Mouse (Mus musculus): ENCODE measurements around the gene Tspan13. TPM values are rescaled to one million over a fixed set of nuclear protein-coding genes. Genes with fewer than 3 reads are reported as not detected.

Gene Tspan13
- total RNA-seq, 2 experiments from 2014 or later, result 35.7 to 47.8 TPM

DNA sequence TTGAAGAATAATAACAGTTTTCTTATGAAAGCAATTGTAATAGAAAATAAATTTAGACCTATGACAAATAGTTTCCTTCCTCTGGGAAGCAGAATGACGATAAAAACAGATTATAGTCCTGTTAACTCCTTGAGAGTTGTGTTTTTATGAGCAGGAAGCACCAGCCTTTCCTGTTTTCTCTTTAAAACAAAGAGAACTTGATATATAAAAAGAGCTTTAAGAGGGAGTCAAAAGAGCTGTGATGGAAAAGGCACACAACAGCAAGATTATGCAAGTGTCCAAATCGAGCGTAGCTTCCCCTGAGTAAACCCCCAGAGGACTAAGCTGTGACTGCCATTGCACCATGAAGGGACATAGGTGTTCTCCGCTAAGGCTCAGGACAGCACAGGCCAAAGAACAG lies 9.9 kb downstream of the Tspan13 start:
- DNase-seq, result no peak

DNA sequence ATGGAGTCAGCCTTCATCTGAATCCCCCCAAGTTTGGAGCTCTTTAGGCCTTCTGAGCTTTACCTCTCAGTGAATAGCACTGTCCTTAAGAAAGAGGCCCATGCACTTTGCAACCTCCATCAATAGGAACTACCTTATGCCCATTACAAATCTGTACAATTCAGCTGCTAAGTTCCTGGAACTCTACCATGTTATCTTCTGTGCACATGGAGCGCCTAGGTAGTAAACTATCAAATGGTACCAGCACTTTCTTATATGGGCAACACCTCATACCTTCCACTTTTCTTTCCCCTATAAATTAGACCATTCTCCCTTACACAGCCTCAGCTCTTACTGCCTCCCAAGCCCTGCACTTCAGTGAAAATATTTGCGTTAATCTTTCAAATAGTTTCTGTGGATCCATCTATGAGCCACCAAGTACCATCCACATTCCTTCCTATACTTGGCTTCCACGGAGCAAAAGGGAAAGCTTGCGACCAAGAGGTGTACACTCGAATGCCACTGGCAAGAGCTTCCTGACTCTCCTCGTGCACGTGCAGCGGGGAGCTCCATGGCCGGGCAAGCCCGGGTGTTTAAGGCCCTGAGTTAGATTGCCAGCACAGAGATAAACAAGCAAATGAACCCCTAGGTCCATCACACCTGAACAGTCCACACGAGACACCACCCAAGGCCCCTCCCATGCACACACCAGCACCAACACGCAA lies 11.5 kb downstream of the Tspan13 start:
- DNase-seq, result no peak

- no peak for DNase-seq
These were observed 12.6 kb downstream of the Tspan13 start for GRCm38 (mm10) chr12:36029687-36030086.

- no peak for DNase-seq
These were observed 13.2 kb downstream of the Tspan13 start for GRCm38 (mm10) chr12:36028968-36029645.

- DNase-seq, result no peak
These were observed 15.1 kb downstream of the Tspan13 start for GRCm38 (mm10) chr12:36027171-36027570.

GRCm38 (mm10) chr12:36026126-36026525 lies 16.2 kb downstream of the Tspan13 start:
- no peak for DNase-seq

DNA sequence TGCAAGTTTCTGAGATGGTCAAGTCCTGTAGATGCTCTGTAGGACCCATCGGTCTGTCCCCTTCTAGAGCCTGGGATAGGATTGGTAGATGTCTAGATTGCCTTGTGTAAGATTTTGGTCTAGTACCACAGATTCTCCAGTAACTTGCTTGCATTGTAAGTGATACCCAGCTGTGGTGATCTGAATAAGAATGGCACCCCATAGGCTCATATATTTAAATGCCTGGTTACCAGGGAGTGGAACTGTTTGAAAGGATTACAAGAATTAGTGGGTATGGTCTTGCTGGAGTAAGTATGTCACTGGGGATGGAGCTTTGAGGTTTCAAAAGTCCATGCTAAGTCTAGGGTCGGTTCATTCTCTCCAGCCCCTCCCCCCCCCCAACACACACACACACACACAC lies 21.6 kb downstream of the Tspan13 start:
- no peak for DNase-seq

DNA sequence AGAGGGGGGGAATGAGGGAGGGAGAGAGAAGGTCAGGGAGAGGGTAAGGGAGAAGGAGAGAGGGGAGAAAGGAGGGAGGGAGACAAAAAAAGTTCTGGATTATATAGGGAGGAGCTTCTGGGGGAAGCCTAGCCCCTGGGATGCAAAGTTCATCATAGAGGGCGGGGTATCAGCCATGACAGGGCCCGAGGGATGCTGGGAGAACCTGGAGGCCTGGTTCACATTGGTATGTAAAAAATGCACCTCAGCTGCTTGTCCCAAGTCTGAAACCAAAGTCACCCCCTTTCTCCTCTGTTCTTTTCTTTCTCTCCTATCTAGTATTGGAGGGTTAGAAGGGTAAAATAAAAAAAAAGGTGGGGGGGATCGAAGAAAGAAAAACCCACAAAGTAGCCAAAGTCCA lies 22.2 kb downstream of the Tspan13 start:
- DNase-seq, result no peak

DNA sequence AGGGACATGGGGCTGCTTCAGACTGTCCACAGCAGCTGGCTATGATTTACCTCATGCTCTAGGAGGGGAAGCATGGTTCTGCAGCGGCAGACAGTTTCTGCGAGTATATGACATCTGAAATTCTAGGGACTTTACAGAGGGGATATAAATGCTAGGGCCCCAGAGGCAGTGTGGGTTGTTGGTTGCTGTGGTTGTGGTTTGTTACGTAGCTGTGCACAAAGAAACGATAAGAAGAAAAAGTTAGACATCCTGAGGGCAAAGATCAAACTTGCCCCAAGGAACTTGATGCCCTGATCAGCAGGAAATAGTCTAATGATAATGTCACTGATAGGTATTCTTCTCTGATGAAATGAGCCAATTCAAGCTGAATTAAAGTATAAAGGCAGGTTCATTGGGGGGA lies 22.7 kb downstream of the Tspan13 start:
- DNase-seq, result no peak

DNA sequence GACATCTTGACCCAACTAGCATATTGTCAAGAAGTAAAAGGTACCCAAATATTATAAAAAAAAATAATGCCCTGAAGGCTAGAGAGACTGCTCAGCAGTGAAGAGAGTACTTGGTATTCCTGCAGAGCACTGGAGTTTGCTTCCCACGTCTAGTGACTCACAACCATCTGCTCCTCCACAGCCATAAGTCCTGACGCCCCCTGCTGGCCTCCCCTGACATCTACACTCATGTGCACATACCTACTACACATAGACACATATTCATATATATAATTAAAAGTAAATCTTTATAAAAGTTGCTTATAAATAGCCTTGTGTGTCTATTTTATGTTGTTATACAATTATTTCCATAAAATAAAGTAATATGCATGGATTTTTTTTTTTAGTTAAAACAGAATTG lies 24.5 kb downstream of the Tspan13 start:
- no peak for DNase-seq

- DNase-seq, result no peak
These were observed 28.9 kb downstream of the Tspan13 start for GRCm38 (mm10) chr12:36013216-36013910.

DNA sequence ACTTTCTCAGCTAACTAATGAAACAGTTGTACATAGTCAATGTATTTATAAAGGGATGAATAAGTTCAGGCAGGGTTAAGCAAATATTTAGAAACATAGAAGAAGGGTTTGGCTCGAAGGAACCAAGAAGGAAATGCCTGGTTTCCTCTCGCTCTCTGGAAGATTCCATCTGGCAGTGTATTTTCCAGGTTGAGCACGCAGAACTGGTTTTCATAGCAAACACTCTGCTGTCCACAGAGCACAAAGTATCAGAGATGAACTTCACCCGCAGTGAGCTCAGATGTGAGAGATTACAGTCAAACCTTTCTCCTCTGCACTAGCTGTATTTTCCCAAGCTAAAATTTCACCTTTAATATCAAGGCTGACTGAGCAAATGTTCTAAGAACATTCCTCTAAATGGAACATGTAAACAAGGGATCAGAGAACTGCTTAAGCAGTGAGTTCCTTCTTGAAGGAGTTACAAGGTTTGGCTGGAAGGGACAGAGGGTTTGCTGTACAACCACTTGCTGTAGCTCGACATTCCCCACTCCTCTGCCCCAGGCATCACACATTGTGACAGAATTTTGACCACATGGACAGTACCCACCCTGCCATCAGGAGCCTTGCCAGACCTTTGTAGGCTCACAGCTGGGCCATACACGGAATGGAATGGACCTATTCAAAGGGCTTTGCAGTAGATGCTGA lies 33.8 kb downstream of the Tspan13 start:
- DNase-seq, result no peak

DNA sequence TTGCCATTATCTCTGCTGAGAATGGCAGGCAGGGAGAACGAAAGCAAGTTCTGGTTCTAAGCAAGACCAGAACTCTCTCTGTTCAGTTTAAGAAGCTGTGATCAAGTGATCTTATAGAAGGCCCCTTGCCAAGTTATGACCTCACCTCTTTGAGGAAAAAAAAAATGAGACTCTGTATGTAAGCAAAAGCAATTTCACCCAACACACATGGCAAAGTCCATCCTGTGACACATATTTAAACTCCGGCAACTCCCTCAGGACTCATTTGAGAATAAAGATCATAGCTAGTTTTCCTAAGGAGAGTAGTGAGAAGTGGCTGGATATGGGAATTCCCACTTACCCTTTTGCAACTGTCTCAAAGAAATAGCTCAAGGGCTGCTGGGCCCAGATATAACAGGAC lies 34.7 kb downstream of the Tspan13 start:
- no peak for DNase-seq

DNA sequence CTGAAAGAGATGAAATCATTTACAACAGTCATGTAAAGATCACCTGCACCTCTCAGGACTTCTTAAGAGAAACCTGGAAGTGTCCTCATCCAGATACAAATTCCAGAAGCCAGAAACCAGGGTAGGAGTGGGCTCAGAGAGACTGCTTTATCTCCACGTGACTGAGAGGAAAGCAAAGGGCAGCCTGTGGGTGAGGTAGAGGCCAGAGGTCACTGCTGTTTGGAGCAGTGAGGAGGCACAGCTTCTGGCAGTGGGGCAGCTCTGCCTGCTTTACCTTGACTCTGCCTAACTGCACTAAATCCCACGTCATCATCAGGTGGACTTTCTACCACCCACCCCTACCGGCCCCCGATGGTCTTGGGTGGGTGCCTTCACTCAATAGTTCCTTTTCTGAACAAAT lies 37.6 kb downstream of the Tspan13 start:
- DNase-seq, result no peak

DNA sequence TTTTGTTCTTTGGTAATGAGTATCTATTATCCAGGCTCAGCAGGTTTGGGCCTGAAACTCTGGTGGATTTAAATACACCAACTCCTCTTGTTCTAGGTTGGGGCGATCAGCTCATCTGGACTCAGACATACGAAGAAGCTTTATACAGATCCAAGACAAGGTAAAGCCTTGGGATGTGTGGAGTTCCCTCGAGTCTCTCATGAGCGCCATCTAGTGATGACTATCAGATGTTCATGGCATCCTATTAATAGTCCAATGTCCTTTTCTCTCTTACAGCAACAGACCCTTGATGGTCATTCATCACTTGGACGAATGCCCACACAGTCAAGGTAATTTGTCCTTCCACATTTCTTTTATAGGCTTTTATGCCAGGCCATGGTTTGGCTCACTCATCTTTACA lies 46.5 kb downstream of the Tspan13 start:
- DNase-seq, result peak; percentile 41

DNA sequence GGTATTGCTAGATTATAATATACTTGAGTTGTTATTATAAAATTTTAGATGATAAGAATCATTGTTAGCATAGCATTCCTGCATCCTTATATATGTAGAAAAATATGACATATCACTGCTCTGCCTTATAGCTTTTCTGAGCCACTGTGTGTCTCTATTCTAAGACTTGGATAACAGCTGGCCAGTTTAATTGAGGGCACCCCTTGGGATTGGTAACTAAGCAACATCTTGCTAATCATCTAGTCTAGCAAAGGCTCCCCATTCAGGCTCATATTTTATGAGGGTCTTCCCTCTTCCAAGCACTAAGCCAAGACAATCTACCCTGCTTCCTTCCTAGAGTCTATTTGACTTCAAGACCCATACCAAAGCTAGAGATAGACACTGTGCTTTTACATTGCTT lies 48.2 kb downstream of the Tspan13 start:
- no peak for DNase-seq

GRCm38 (mm10) chr12:35993583-35993982 lies 48.7 kb downstream of the Tspan13 start:
- no peak for DNase-seq

- no peak for DNase-seq
These were observed 49.6 kb downstream of the Tspan13 start, which contains the start of gene Agr2 for GRCm38 (mm10) chr12:35992711-35993110. Agr2 (plus strand) TSS chr12:35992907.

DNA sequence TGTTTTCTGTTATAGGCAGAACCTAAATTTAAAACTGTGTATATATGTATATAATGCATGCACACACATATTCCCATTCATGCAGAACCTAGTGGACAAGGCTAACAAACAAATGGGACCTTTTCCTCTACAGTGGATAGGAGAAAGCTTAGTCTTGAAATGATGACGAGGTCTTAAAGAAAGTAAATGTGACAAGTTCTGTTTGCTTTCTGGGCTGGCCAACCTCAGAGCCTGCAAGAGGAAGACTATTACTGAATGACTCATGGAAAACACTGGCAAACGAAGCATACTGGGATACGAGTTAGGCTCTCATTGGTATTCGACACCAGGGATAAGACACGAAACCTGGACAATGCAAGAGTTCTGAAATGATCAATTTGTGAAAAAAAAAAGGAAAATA lies 57.6 kb downstream of the Tspan13 start:
- no peak for DNase-seq

- no peak for DNase-seq
These were observed 58.8 kb downstream of the Tspan13 start for GRCm38 (mm10) chr12:35983472-35983871.

- peak; percentile 5 for DNase-seq
These were observed 60.5 kb downstream of the Tspan13 start for GRCm38 (mm10) chr12:35981732-35982360.

GRCm38 (mm10) chr12:35979625-35980024 lies 62.7 kb downstream of the Tspan13 start:
- DNase-seq, result no peak

Data from adrenal gland, postnatal 10 days (tissue).